Mouse (Mus musculus): ENCODE data around the gene Tcl1b1. TPM values are rescaled to one million over a fixed set of nuclear protein-coding genes. Genes with fewer than 3 reads are reported as not detected.
"Not testable (repeated sequence)": the region's sequence is repeated elsewhere in the genome, so short reads cannot be mapped to it uniquely, and the experiment has no call there.

The Tcl1b1 gene
- total RNA-seq, 4 experiments from 2014 or later = not detected

DNA sequence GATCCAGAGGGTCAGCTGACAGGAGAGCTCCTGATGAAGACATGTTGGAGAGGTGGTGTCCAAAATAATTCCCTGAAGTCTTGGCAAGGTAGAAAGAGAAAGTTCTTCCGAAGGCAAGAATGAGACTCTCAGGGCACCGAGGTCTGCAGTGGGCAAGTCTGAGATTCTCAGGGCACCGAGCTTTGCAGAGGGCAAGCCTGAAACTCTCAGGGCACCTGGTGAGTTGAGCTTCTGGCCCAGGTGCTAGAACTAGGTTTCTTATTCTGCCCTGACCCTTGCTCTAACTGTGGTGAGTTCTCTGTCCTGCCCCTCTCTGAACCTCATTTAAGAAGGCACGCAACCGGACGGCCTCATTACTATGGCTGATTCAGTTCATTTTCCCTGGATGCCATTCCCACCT, 31.3 kb downstream of the Tcl1b1 start, which contains the start of gene Tcl1b3:
Gene Tcl1b3 (plus strand): TSS at position 301 of the 400 bp plus-strand sequence.
- not testable (repeated sequence) for DNase-seq (ENCODE audit: low spot score in 2 of 2)

DNA sequence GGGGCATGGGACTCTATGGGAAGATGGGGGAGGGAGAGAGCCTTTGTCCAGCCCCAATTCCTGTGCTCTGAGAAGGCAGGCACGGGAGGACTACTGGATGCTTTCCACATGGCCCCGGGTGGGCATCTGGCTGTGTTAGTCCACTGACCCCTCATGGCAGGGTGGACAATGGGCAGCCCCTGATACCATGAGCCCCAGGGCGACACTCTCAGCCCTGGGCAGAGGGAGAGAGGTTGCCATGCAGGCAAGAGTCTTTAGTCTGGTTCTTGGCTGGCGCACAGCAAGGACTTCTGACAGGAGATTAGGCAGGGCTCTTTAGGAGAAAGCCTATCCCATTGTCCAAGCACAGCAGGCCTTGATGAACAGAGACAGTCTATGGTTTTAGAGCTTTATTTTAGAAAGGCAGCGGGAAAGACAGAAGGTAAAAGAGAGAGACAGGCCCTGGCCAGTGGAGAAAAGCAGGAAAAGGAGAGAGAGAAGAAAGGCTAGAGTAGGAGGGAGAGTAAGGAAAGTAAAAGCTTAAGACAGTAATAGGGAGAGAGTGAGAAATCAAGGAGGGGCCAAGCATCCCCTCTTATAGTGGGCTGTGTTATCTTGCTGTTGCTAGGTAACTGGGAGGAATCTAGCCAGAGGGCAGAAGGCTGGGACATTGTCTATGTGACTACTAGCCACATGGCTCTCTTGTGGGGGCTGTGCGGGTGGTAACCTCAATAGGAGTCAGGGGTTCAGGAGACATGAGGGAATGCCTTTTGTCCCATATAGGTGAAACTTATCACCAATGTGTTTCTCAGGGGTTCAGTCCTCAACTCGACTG, 40.4 kb downstream of the Tcl1b1 start:
- not testable (repeated sequence) for DNase-seq (ENCODE audit: low spot score in 2 of 2)

DNA sequence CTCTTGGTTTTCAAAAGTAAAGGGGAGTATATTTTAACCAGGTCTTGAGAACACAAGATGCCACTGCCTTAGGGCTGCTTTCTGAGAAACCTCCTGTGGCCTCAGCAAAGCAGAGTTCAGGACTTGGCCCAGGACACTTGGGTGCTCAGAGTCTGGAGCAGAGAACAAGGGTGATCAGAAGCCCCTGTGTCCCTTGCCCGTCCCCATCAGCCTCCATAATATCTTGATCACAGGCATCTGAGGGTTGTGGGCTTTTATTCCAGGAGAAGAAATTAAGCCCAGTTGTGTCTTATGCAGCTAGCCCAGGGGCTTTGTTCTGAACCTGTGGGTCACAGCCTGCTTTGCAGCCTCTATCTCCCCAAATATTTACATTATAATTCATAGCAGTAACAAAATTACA, 42.2 kb downstream of the Tcl1b1 start, which contains the start of gene Tcl1b4:
Gene Tcl1b4 (plus strand): TSS at position 301 of the 400 bp plus-strand sequence.
- DNase-seq (ENCODE audit: low spot score in 2 of 2) = not testable (repeated sequence)

DNA sequence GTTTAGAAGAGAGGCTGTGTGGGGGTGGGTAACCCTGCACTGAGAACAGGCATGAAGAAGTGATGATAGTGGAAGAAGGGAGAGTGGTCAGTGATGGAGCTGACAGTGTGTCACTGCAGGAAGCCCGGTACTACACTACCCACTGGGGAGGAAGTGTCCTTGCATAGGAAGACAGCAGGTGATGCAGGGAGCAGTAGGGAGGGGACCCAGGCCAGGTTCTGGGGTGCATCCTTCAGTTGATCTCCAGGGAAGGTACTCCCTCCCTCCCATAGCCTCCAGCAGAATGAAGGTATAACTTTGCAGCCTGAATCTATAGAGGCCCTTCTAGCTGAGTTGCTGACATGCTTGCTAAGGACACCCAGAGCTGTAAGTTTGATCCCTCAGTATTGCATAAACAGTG, 47.6 kb downstream of the Tcl1b1 start:
- no peak for DNase-seq (ENCODE audit: low spot score in 2 of 2)

DNA sequence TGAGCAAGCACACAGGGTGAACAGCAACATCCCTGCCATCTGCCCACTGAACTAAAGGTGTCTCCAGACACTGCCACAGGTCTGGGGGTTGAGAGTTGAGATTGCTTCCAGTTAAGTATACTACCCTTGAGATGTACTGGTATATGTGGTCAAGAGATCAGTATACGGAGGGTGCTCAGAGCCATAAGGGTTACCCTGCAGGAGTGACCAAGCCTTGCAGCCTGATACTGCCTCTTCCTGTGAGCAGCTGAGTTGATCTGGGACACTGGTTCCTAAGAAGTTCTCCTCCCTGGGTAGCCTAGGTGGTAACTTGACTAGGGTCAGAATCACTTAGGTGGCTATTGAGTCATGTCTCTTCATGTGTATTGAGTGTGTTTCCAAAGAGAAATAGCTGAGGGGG, 49.0 kb downstream of the Tcl1b1 start:
- no peak for DNase-seq (ENCODE audit: low spot score in 2 of 2)

DNA sequence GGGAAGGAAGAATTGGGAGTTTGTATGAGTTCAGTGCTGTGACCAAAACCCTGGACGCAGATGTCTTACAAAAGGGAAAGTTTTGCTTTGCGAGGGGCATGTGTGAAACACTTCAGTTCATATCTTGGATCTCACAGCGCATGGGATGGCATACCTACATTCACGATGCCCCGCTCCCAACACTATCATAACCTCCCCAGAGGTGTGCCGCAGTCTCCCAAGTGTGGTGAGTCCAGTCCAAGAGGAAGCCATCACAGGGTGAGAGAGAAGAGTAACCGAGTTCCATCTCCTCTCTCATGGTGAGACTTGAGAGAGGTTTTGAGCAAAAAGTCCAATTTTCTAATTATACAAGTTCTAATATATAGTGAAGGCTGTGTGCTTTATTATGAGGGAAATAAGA, 49.7 kb downstream of the Tcl1b1 start:
- no peak for DNase-seq (ENCODE audit: low spot score in 2 of 2)

Other genes starting within 250 kb of the Tcl1b1 start
- gene Syne3, start 149.9 kb upstream of the Tcl1b1 start, total RNA-seq (2022) = 1 to 10 TPM; 1.6 to 3.6 (median 2.1) TPM
- 10 to 100 TPM; 41.0 to 46.7 (median 42.8) TPM for gene Glrx5, start 127.0 kb upstream of the Tcl1b1 start, total RNA-seq (2022)
- gene Tcl1b2, start 13.7 kb upstream of the Tcl1b1 start, total RNA-seq (2022) = not detected
- gene Tcl1b5, start 16.7 kb downstream of the Tcl1b1 start, total RNA-seq (2022) = not detected
- gene Tcl1b3, start 31.4 kb downstream of the Tcl1b1 start, total RNA-seq (2022) = not detected
- not detected for gene Tcl1b4, start 42.3 kb downstream of the Tcl1b1 start, total RNA-seq (2022)
- gene Tcl1, start 63.1 kb downstream of the Tcl1b1 start, total RNA-seq (2022) = not detected
- gene Tunar, start 174.2 kb downstream of the Tcl1b1 start, total RNA-seq (2022) = 10 to 100 TPM; 13.1 to 15.3 (median 14.0) TPM

Data from layer of hippocampus, adult 8-10 months (tissue).